Mouse (Mus musculus): ENCODE data around the gene Gm20696. TPM values are rescaled to one million over a fixed set of nuclear protein-coding genes. Genes with fewer than 3 reads are reported as not detected.
A peak's percentile ranks its signal among the peaks of the same experiment; 100 is the strongest.

Gene Gm20696
- polyA plus RNA-seq, 1 experiment from 2014 or later = 3.2 TPM

DNA sequence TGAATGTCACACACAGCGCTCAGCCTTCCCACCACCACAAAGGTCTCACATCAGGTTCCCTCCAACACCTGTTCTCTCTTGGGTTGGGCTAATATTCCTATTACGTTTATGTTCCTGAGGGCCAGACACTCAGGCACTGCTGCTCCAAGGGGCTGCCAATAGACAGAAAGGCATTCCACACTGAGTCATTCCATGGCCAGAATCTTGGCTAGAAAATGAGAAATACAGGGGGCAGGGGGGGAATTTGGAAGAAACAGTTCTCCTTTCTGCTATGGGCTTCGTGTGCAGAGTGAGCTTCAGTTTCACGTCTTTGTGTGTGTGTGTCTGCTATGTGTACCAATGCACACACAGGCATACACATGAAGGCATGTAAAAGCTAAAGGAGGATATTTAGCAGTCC is 239.3 kb downstream of the Gm20696 start:
- DNase-seq (ENCODE audit: low spot score) = no peak
- 95% methylated on average over 4 of the region's 4 CpGs for WGBS

GRCm38 (mm10) chr6:99425044-99425443 is 241.6 kb downstream of the Gm20696 start:
- Histone ChIP-seq H3K9me3 (replicated peaks) (no peaks in the 10 kb centered on the region), H3K27ac (replicated peaks) (no peak overlapping the region), H3K4me1 (no peaks in the 10 kb centered on the region), H3K4me3 (no peak overlapping the region), H3K36me3 (peaks cover 12% of the 10 kb centered on the region), H3K27me3 (ENCODE audit: low read depth, poor library complexity, severe bottlenecking) (no peaks in the 10 kb centered on the region)
- WGBS = 68% methylated on average over 3 of the region's 3 CpGs
- no peak for DNase-seq (ENCODE audit: low spot score)

More for the DNA sequence above, 239.3 kb downstream of the Gm20696 start:
- H3K36me3 ChIP-seq = peaks cover 10% of the 10 kb centered on the region; the same call in 1 of the 2 replicates
- H3K4me3 ChIP-seq = no peak overlapping the region
- H3K27ac ChIP-seq (replicated peaks) = no peak overlapping the region
- H3K4me1 ChIP-seq = no peaks in the 10 kb centered on the region
- no peaks in the 10 kb centered on the region for H3K9me3 ChIP-seq (replicated peaks)
- H3K27me3 ChIP-seq (ENCODE audit: low read depth, poor library complexity, severe bottlenecking) = no peaks in the 10 kb centered on the region

GRCm38 (mm10) chr6:99420666-99421065 is 245.9 kb downstream of the Gm20696 start:
- Histone ChIP-seq H3K9me3 (replicated peaks) (no peaks in the 10 kb centered on the region), H3K4me3 (no peak overlapping the region), H3K27ac (replicated peaks) (no peak overlapping the region), H3K4me1 (no peaks in the 10 kb centered on the region), H3K27me3 (ENCODE audit: low read depth, poor library complexity, severe bottlenecking) (no peaks in the 10 kb centered on the region), H3K36me3 (peaks cover 10% of the 10 kb centered on the region)
- no peak for DNase-seq (ENCODE audit: low spot score)
- WGBS = 90% methylated on average over 8 of the region's 8 CpGs

- H3K27me3 ChIP-seq (ENCODE audit: low read depth, poor library complexity, severe bottlenecking) = no peaks in the 10 kb centered on the region
- H3K9me3 ChIP-seq (replicated peaks) = no peaks in the 10 kb centered on the region
- H3K27ac ChIP-seq (replicated peaks) = no peak overlapping the region
- WGBS = 88% methylated on average over 6 of the region's 6 CpGs
- DNase-seq (ENCODE audit: low spot score) = no peak
- H3K4me1 ChIP-seq = peaks cover 24% of the 10 kb centered on the region; the same call in 1 of the 2 replicates
- H3K36me3 ChIP-seq = no peaks in the 10 kb centered on the region
- no peak overlapping the region for H3K4me3 ChIP-seq
These were observed 254.0 kb downstream of the Gm20696 start for GRCm38 (mm10) chr6:99412598-99412997.

- DNase-seq (ENCODE audit: low spot score) = no peak
- H3K4me3 ChIP-seq = no peak overlapping the region
- WGBS = 94% methylated on average over 5 of the region's 5 CpGs
- H3K36me3 ChIP-seq = no peaks in the 10 kb centered on the region
- H3K4me1 ChIP-seq = peaks cover 24% of the 10 kb centered on the region; the same call in 1 of the 2 replicates
- no peaks in the 10 kb centered on the region for H3K9me3 ChIP-seq (replicated peaks)
- no peaks in the 10 kb centered on the region for H3K27me3 ChIP-seq (ENCODE audit: low read depth, poor library complexity, severe bottlenecking)
- no peak overlapping the region for H3K27ac ChIP-seq (replicated peaks)
These were observed 257.0 kb downstream of the Gm20696 start for GRCm38 (mm10) chr6:99409602-99410001.

DNA sequence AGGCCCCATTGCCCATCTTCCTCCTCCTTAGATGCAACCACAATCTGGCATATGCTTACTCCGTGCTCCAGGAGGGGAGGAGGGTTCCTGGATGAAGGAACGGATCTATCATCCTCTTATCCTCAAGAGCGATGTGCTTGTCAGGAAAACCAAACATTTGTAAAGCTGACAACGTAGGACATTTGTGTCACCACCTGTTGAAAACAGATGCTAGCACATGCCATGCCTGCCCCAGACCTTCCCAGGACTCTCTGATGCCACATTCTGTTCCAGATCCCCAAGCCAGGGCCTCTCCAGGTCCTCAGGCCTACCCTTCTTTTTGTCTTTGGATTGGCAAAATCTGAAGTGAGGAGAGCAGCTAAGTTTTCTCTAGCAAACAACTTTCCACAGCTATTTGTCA is 257.7 kb downstream of the Gm20696 start:
- no peak for DNase-seq (ENCODE audit: low spot score)
- H3K4me1 ChIP-seq = peaks cover 24% of the 10 kb centered on the region; the same call in 1 of the 2 replicates
- H3K36me3 ChIP-seq = no peaks in the 10 kb centered on the region
- no peak overlapping the region for H3K27ac ChIP-seq (replicated peaks)
- H3K4me3 ChIP-seq = no peak overlapping the region
- WGBS = 89% methylated on average over 4 of the region's 4 CpGs
- H3K9me3 ChIP-seq (replicated peaks) = no peaks in the 10 kb centered on the region
- no peaks in the 10 kb centered on the region for H3K27me3 ChIP-seq (ENCODE audit: low read depth, poor library complexity, severe bottlenecking)

- 92% methylated on average over 6 of the region's 6 CpGs for WGBS
- H3K9me3 ChIP-seq (replicated peaks) = no peaks in the 10 kb centered on the region
- H3K27ac ChIP-seq (replicated peaks) = no peak overlapping the region
- no peak overlapping the region for H3K4me3 ChIP-seq
- H3K36me3 ChIP-seq = 0 out of 2 replicates have a peak, but pooled peaks cover 3% of the 10 kb centered on the region
- no peak for DNase-seq (ENCODE audit: low spot score)
- H3K27me3 ChIP-seq (ENCODE audit: low read depth, poor library complexity, severe bottlenecking) = no peaks in the 10 kb centered on the region
- H3K4me1 ChIP-seq = peaks cover 11% of the 10 kb centered on the region
These were observed 262.7 kb downstream of the Gm20696 start for GRCm38 (mm10) chr6:99403755-99404390.

GRCm38 (mm10) chr6:99402941-99403340 is 263.7 kb downstream of the Gm20696 start:
- WGBS = 89% methylated on average over 9 of the region's 9 CpGs
- peaks cover 8% of the 10 kb centered on the region for H3K36me3 ChIP-seq
- H3K4me1 ChIP-seq = peaks cover 11% of the 10 kb centered on the region
- DNase-seq (ENCODE audit: low spot score) = no peak
- H3K4me3 ChIP-seq = no peak overlapping the region
- no peak overlapping the region for H3K27ac ChIP-seq (replicated peaks)
- H3K9me3 ChIP-seq (replicated peaks) = no peaks in the 10 kb centered on the region
- H3K27me3 ChIP-seq (ENCODE audit: low read depth, poor library complexity, severe bottlenecking) = no peaks in the 10 kb centered on the region

GRCm38 (mm10) chr6:99402370-99402769 is 264.2 kb downstream of the Gm20696 start:
- Histone ChIP-seq H3K27me3 (ENCODE audit: low read depth, poor library complexity, severe bottlenecking) (no peaks in the 10 kb centered on the region), H3K4me3 (no peak overlapping the region), H3K36me3 (peaks cover 14% of the 10 kb centered on the region), H3K9me3 (replicated peaks) (no peaks in the 10 kb centered on the region), H3K4me1 (peaks cover 11% of the 10 kb centered on the region), H3K27ac (replicated peaks) (no peak overlapping the region)
- DNase-seq (ENCODE audit: low spot score) = no peak
- 68% methylated on average over 3 of the region's 3 CpGs for WGBS

DNA sequence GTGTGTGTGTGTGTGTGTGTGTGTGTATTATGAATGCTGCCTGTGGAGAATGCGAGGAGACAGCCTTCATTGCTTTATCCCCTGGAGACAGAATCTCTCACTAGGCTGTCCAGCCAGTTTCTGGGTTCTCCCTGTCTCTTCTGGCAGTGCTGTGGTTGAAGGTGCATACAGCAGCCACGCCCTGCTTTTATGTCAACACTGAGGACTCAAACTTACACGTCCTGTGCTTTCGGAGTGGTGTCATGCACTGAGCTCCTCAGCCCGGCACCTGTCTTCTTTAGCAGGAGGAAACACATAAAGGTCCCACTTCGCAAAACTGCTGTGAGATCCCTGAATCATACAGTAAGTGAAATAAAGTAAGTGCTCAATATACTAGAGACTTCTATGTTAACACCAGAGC is 264.8 kb downstream of the Gm20696 start:
- H3K36me3 ChIP-seq = peaks cover 17% of the 10 kb centered on the region
- DNase-seq (ENCODE audit: low spot score) = no peak
- no peaks in the 10 kb centered on the region for H3K27me3 ChIP-seq (ENCODE audit: low read depth, poor library complexity, severe bottlenecking)
- peaks cover 11% of the 10 kb centered on the region for H3K4me1 ChIP-seq
- H3K27ac ChIP-seq (replicated peaks) = 0 out of 2 replicates have a peak overlapping the region, but pooled peaks have one; percentile 4
- 83% methylated on average over 6 of the region's 6 CpGs for WGBS
- no peaks in the 10 kb centered on the region for H3K9me3 ChIP-seq (replicated peaks)
- H3K4me3 ChIP-seq = no peak overlapping the region

DNA sequence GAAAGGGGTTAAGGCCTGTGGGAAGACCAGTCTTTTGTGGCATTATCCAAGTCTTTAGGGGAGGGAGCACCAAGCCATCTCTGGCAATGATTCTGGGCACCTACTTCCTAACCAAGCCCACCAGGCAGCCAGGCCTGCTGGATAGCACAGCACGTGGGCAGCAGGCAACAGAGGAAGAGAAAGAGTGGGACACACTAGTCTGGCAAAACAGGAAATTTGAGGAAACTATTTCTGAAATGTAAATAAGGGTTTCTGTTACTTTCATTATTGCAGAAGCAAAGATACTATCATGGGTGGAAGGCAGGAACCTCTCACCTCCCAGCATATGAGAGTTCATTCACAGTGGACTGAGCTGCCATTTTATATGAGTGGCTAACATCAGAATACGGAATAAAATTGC is 265.4 kb downstream of the Gm20696 start:
- 60% methylated on average over 2 of the region's 2 CpGs for WGBS
- H3K9me3 ChIP-seq (replicated peaks) = no peaks in the 10 kb centered on the region
- H3K4me1 ChIP-seq = peaks cover 12% of the 10 kb centered on the region
- no peak for DNase-seq (ENCODE audit: low spot score)
- H3K27ac ChIP-seq (replicated peaks) = no peak overlapping the region
- no peaks in the 10 kb centered on the region for H3K27me3 ChIP-seq (ENCODE audit: low read depth, poor library complexity, severe bottlenecking)
- H3K36me3 ChIP-seq = peaks cover 17% of the 10 kb centered on the region
- H3K4me3 ChIP-seq = no peak overlapping the region

- Histone ChIP-seq H3K27me3 (ENCODE audit: low read depth, poor library complexity, severe bottlenecking) (no peaks in the 10 kb centered on the region), H3K36me3 (peaks cover 17% of the 10 kb centered on the region), H3K4me1 (peaks cover 14% of the 10 kb centered on the region), H3K9me3 (replicated peaks) (no peaks in the 10 kb centered on the region), H3K4me3 (no peak overlapping the region), H3K27ac (replicated peaks) (no peak overlapping the region)
- no peak for DNase-seq (ENCODE audit: low spot score)
- WGBS = 53% methylated on average over 12 of the region's 12 CpGs
These were observed 270.9 kb downstream of the Gm20696 start for GRCm38 (mm10) chr6:99395745-99396144.

DNA sequence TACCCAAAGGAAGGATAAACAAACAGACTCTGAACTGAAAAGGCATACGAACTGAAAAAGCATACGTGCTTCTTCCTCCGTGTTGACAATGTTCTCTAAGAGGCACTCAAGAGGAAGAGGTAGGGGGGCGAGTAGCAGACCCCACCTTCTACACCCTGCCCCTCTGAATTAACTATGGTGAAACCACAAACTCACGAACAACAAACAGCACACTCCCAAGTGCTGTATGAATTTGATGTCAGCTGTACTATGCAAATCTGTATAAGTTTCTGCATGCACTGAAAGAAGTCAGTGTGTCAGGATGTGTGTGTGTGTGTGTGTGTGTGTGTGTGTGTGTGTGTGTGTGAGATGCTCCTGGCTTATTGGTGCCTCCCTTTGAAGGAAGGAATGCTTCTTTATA is 271.8 kb downstream of the Gm20696 start:
- 75% methylated on average over 5 of the region's 5 CpGs for WGBS
- Histone ChIP-seq H3K9me3 (replicated peaks) (no peaks in the 10 kb centered on the region), H3K4me3 (no peak overlapping the region), H3K36me3 (peaks cover 17% of the 10 kb centered on the region), H3K27me3 (ENCODE audit: low read depth, poor library complexity, severe bottlenecking) (no peaks in the 10 kb centered on the region), H3K27ac (replicated peaks) (no peak overlapping the region), H3K4me1 (peaks cover 16% of the 10 kb centered on the region)
- DNase-seq (ENCODE audit: low spot score) = no peak

All from midbrain, embryonic 10.5 days (tissue).